Mouse (Mus musculus) kidney, adult 11 months (tissue): ENCODE data around the gene Tspan32.

Experiments used
- DNase-seq: peaks from one replicate; pipeline ENCODE4 v3.0.0; 2022

Tspan32 gene

DNA sequence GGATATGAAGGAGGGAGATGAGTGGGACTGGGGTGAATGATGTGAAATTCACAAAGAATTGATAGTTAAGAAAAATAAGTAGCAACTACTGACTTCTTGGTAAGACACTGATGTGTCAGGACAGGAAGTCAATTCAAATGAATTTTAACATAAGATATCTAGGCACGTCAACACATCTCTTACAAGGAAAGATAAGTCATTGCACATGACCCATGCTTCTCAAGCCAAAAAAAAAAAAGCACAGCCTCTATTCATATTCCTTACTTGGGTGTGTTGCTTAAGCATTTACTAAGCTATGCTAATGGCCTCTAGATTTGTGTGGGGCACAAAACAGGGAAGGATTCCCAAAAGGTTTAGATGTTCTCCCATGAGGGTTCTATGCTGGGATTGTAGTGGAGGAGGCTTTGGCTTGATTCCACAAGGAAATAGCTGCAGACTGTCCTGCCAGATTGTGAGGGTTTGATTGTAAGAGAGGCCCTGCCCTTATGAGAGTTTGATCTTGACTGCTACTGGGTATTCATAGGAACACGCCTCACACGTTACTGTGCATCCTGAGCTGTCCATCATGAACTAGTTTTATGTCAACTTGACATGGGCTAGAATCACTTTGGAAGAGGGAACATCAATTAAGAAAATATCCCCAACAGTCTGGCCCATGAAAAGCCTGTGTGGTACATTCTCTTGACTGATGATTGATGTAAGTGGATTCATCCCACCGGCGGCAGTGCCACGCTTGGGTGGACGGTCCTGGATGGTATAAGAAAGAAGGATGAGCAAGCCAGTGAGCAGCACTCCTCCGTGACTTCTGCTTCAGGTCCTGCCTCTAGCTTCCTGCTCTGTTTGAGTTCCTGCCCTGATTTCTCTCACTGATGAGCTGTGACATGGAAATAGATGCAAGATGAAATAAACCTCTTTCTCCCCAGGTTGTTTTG, 29.9 kb downstream of the Tspan32 start:
- DNase-seq: no peak

DNA sequence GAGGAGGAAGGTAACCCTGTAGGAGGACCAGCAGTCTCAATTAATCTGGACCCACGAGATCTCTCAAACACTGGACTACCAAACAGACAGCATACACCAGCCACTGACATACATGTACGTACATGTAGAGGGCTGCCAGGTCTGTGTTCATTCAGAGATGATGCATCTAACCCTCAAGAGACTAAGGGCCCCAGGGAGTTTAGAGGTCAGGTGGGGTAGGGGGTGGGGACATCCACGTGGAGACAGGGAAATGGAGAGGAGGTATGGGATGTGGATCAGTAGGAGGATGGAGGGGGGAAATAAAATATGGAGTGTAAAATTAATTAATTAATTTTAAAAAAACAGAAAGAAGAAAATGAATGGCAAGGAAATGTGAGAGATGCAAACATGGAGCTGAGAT, 31.9 kb downstream of the Tspan32 start:
- DNase-seq: no peak

- no peak for DNase-seq
These were observed 32.5 kb downstream of the Tspan32 start for GRCm38 (mm10) chr7:143037306-143037705.

- no peak for DNase-seq
These were observed 33.5 kb downstream of the Tspan32 start for GRCm38 (mm10) chr7:143038174-143038931.

DNA sequence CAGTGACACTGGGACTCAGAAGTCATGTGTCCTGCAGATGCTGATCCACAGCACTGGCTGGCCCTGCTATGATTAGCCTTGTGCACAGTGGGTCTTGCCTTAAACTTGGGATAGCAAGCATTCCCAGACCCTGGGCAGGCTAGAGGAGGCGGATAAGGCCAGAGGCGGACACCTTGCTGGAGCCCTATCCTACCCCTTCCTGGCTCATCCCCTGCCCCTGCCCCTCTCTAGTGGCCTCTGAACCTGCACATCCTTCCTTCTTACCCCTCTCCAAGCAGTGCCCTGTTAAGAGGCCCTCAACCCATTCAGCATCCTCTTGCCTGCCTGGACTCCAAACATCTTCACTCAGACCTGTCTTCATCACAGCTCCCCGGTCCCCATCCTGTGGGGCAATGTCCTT, 35.7 kb downstream of the Tspan32 start:
- DNase-seq: no peak

DNA sequence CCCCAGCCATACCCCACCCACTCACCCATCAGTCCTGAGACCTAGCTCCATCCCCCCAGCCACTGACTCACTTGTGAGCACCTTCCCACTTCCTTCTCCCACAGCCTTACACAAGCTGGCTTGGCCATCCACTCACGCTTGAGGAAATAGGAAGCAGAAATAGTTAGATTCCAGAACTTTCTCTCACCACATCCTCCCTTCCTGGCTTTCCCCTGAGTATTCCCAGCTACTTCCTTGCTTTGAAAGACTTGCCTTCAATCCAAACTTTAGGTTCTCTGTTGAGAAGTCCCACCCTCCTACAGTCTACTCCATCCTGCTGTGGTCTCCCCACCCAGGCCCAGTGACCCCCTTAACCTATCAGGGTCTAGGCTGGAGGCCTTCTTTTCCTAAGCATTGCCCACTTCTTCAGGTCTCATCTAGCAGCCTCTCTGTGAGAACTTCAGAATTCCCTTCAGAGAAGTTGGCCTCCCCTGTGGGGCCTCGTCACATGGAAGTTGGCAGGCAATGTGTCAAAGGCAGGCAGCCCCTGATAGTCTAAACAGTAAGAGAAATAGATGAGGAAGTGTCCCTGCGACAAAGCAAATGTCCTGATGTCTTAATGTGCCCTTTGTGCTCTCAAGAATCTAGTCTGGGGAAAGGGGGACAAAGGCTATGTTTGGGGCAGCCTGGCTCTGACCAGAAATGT, 36.4 kb downstream of the Tspan32 start:
- peak; percentile 15 for DNase-seq

DNA sequence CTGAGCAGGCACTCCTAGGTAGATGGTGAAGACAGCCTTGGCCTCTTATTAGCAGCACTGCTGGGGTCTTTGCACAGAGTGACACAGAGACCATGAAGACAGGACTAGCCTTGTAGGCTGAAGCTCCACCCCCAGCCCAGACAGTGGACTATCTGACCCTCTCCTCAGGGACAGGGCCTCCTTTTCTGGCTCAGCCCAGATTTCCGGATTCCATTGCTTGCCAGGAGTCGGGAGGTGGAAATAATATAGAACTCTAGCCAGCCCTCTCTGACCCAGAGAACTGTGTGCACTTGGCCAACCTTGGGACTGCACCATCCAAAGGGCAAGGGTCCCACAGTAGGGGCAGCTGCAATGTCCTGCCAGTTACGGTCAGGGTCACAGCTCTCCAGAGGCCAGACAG, 37.2 kb downstream of the Tspan32 start:
- peak; percentile 87 for DNase-seq

GRCm38 (mm10) chr7:143042897-143043300, 38.1 kb downstream of the Tspan32 start:
- DNase-seq: no peak

GRCm38 (mm10) chr7:143044049-143044825, 39.4 kb downstream of the Tspan32 start:
- DNase-seq: no peak

GRCm38 (mm10) chr7:143044826-143045206, 40.0 kb downstream of the Tspan32 start:
- no peak for DNase-seq

GRCm38 (mm10) chr7:143046358-143046757, 41.5 kb downstream of the Tspan32 start:
- DNase-seq: no peak

DNA sequence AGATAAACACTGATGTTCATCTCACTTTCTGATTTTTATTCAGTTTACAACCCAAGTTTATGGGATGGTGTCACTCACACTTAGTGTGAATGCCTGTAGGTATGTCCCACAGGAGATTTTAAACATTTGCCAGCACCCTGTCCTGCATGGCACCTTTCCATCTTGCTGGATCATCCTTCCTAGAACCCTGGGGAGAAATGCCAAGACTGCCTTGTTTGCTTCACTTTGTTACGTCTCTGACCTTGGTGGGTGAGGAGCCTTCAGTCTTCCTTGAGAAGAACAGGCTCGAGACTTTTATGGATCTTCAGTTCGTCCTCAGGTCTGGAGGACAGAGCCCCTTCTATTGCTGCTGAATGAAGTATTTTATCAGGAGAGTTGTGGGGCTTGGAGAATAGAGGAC, 44.5 kb downstream of the Tspan32 start:
- DNase-seq: no peak

DNA sequence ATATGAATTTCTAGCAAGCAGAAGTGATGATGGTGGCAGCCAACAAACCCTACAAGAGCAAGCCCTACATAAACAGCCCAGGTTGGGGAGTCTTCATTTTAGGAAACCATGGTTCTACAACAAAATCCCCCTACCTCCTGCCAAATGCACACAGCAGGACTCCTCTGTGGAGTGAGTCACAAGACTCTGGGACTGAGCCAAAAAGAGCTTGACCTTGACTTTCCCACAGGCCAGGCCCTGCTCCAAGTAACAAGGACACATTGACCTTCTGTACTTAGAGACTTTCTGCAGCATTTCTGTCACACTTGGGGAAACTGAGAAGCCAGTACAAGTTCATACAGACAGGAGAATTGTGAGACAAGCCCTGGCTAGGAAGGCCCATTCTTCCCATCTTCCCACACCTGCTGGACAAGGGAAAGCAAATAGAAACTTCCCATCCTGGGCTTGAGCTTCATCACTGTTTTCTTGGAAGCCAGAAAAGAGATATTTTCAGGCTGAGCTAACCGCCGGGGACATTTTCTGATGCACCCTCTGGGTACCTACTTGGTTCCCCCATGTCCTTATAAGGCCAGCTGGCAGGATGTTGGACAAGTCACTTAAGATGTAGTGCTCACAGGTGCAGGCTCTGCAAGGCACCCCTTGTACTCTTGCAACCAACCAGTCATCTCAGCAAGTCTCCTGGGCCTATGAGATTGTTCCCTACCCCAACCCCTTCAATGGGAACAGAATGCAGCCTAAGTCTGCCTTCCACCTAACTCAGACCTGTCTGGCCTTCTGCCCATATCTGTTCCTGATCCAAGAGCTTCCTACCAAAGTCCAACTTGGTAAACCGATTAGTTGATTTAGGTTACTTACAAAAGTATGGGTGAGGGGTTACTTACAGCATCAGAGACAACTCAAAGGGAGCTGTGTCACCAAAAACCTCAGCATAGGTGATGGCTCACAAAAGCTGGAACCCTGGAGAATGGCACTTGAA, 45.3 kb downstream of the Tspan32 start:
- DNase-seq: peak; percentile 82

DNA sequence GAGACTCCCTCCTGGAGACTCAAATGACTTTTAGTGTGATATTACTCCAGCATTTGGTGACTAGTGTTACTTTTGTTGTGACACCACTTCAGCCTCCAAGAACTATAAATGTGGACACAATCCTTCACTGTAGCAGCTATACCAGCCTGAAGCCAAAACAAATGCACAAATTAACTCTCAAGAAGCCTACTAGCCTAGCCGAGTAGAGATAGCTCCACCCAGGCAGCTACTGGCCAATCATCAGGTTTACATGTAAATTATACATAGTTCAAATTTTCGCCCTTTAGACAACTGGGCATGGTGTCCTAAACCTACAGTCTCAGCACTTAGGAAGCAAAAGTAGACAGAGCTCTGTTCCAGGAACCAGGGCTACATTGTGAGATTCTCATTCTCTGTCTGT, 46.5 kb downstream of the Tspan32 start:
- DNase-seq: peak; percentile 60

DNA sequence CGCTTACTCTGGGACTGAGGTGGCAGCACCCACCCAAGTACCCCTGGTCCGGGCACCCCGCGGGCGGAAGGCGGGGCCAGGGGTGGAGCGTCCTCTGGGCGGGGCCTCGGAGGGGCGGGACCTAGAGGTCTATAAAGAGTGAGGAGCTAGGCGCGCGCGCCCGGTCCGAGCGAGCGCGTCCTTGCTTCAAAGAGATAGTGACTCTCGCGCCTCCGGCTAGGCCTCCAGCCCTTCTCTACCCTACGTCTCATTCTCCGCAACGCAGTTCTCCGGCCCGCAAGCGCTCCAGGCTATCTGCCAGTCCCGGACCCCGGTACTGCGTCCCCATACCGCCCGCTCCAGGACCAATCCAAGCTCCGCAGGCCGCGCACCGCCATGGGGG, 47.8 kb downstream of the Tspan32 start, which contains the start of gene Cd81:
Cd81 (plus strand) TSS at position 114 of the 382 bp plus-strand sequence.
- DNase-seq: peak; percentile 83

- DNase-seq: peak; percentile 54
These were observed 48.4 kb downstream of the Tspan32 start for GRCm38 (mm10) chr7:143053008-143053899.

- no peak for DNase-seq
These were observed 49.2 kb downstream of the Tspan32 start for GRCm38 (mm10) chr7:143053961-143054611.

GRCm38 (mm10) chr7:143054612-143054965, 49.7 kb downstream of the Tspan32 start:
- DNase-seq: no peak

- DNase-seq: no peak
These were observed 50.2 kb downstream of the Tspan32 start for GRCm38 (mm10) chr7:143055001-143055400.
